ENCODE assay signal across 35 mouse cellular contexts in genomic region chr1:42894695-42895094, GRCm38 (mm10).
"Had no signal": no experiment of that assay in that cellular context is flagged by ENCODE, and none has a peak within 500 bp of the region (broad histone marks: within the 10 kb centered on the region; RNA-seq: fewer than 3 reads in every experiment).

No protein-coding gene starts in this region.

- H3K27me3 ChIP-seq: heart, embryonic 12.5 days; heart, embryonic 13.5 days; heart, embryonic 15.5 days; hindbrain, embryonic 12.5 days; hindbrain, embryonic 13.5 days; hindbrain, embryonic 15.5 days; intestine, embryonic 15.5 days; kidney, embryonic 15.5 days had no signal

- ATAC-seq: hindbrain, embryonic 16.5 days; hindbrain, postnatal 0 days; inflammation-experienced regulatory T-cells, adult 6 months; intestine, embryonic 15.5 days; intestine, embryonic 16.5 days; intestine, postnatal 0 days had no signal

- H3K4me1 ChIP-seq: heart, embryonic 10.5 days; heart, embryonic 15.5 days; intestine, embryonic 15.5 days had no signal

- H3K9me3 ChIP-seq: heart, embryonic 10.5 days; heart, embryonic 12.5 days; heart, embryonic 13.5 days; heart, embryonic 15.5 days; hindbrain, embryonic 10.5 days; hindbrain, embryonic 12.5 days; hindbrain, embryonic 13.5 days; hindbrain, embryonic 15.5 days; intestine, embryonic 15.5 days; kidney, embryonic 15.5 days had no signal

- H3K27ac ChIP-seq: heart, adult 2 months; heart, embryonic 10.5 days; heart, embryonic 13.5 days; heart, embryonic 15.5 days; hindbrain, embryonic 10.5 days; hindbrain, embryonic 12.5 days; hindbrain, embryonic 13.5 days; hindbrain, embryonic 14.5 days; hindbrain, embryonic 15.5 days; hindbrain, postnatal 0 days; intestine, embryonic 15.5 days; kidney, embryonic 15.5 days; kidney, postnatal 0 days; layer of hippocampus, adult 2 months had no signal

- DNase-seq: heart, adult 18-20 months; heart, adult 2 months; heart, postnatal 10 days; heart, postnatal 14 days; heart, postnatal 36 days; heart, postnatal 4 days; kidney, adult 11 months; kidney, adult 18-20 months; kidney, adult 2 months; kidney, adult 8-10 months; kidney, adult 9 months; kidney, postnatal 10 days; kidney, postnatal 14 days; kidney, postnatal 25 days; kidney, postnatal 4 days; layer of hippocampus, adult 9-11 months had no signal

- H3K9ac ChIP-seq: heart, embryonic 12.5 days; heart, embryonic 13.5 days; heart, embryonic 15.5 days; hindbrain, embryonic 12.5 days; hindbrain, embryonic 13.5 days; hindbrain, embryonic 14.5 days; hindbrain, embryonic 15.5 days; intestine, embryonic 15.5 days; kidney, embryonic 15.5 days had no signal

- H3K4me2 ChIP-seq: heart, embryonic 11.5 days; heart, embryonic 12.5 days; heart, embryonic 13.5 days; heart, embryonic 15.5 days; hindbrain, embryonic 12.5 days; hindbrain, embryonic 13.5 days; hindbrain, embryonic 14.5 days; hindbrain, embryonic 15.5 days; intestine, embryonic 15.5 days; kidney, embryonic 15.5 days had no signal

- H3K4me3 ChIP-seq: heart, adult 2 months; heart, embryonic 10.5 days; heart, embryonic 12.5 days; heart, embryonic 13.5 days; heart, embryonic 15.5 days; hindbrain, embryonic 10.5 days; hindbrain, embryonic 12.5 days; hindbrain, embryonic 13.5 days; hindbrain, embryonic 15.5 days; intestine, embryonic 15.5 days; kidney, embryonic 15.5 days; layer of hippocampus, adult 2 months had no signal
